Mouse (Mus musculus): ENCODE results near the gene Emb. TPM values are rescaled to one million over a fixed set of nuclear protein-coding genes. Genes with fewer than 3 reads are reported as not detected.

Emb gene
- polyA plus RNA-seq, 1 experiment from 2014 or later, result 22.0 TPM

GRCm38 (mm10) chr13:117195569-117196495, 12.5 kb upstream of the Emb start:
- Histone ChIP-seq H3K36me3 (ENCODE audit: control insufficient read depth, insufficient read depth, low read length) (no peaks in the 10 kb centered on the region), H3K4me2 (no peak overlapping the region), H3K9ac (ENCODE audit: low read depth, low read length) (no peak overlapping the region), H3K4me3 (ENCODE audit: low read depth, low read length) (no peak overlapping the region), H3K27me3 (ENCODE audit: control insufficient read depth, insufficient read depth, low read length) (no peaks in the 10 kb centered on the region), H3K27ac (ENCODE audit: low read depth, low read length) (no peak overlapping the region), H3K9me3 (replicated peaks; ENCODE audit: control insufficient read depth, low read length) (no peaks in the 10 kb centered on the region), H3K4me1 (ENCODE audit: control insufficient read depth, insufficient read depth, low read length) (no peaks in the 10 kb centered on the region)
- WGBS (ENCODE audit: insufficient replicate concordance), result 80% methylated on average over 13 of the region's 13 CpGs
- no peak for ATAC-seq (replicated peaks; ENCODE audit: insufficient number of reproducible peaks, low FRiP score, low TSS enrichment)

GRCm38 (mm10) chr13:117197666-117198065, 10.7 kb upstream of the Emb start:
- no peak overlapping the region for H3K27ac ChIP-seq (ENCODE audit: low read depth, low read length)
- H3K36me3 ChIP-seq (ENCODE audit: control insufficient read depth, insufficient read depth, low read length), result no peaks in the 10 kb centered on the region
- H3K4me3 ChIP-seq (ENCODE audit: low read depth, low read length), result no peak overlapping the region
- ATAC-seq (replicated peaks; ENCODE audit: insufficient number of reproducible peaks, low FRiP score, low TSS enrichment), result no peak
- H3K4me1 ChIP-seq (ENCODE audit: control insufficient read depth, insufficient read depth, low read length), result no peaks in the 10 kb centered on the region
- H3K27me3 ChIP-seq (ENCODE audit: control insufficient read depth, insufficient read depth, low read length), result no peaks in the 10 kb centered on the region
- no peaks in the 10 kb centered on the region for H3K9me3 ChIP-seq (replicated peaks; ENCODE audit: control insufficient read depth, low read length)
- no peak overlapping the region for H3K4me2 ChIP-seq
- WGBS (ENCODE audit: insufficient replicate concordance), result 94% methylated on average over 2 of the region's 2 CpGs
- H3K9ac ChIP-seq (ENCODE audit: low read depth, low read length), result no peak overlapping the region

GRCm38 (mm10) chr13:117198402-117199083, 9.8 kb upstream of the Emb start:
- Histone ChIP-seq H3K9ac (ENCODE audit: low read depth, low read length) (no peak overlapping the region), H3K4me3 (ENCODE audit: low read depth, low read length) (no peak overlapping the region), H3K4me2 (no peak overlapping the region), H3K9me3 (replicated peaks; ENCODE audit: control insufficient read depth, low read length) (no peaks in the 10 kb centered on the region), H3K36me3 (ENCODE audit: control insufficient read depth, insufficient read depth, low read length) (no peaks in the 10 kb centered on the region), H3K27me3 (ENCODE audit: control insufficient read depth, insufficient read depth, low read length) (no peaks in the 10 kb centered on the region), H3K27ac (ENCODE audit: low read depth, low read length) (no peak overlapping the region), H3K4me1 (ENCODE audit: control insufficient read depth, insufficient read depth, low read length) (no peaks in the 10 kb centered on the region)
- no peak for ATAC-seq (replicated peaks; ENCODE audit: insufficient number of reproducible peaks, low FRiP score, low TSS enrichment)
- 84% methylated on average over 7 of the region's 7 CpGs for WGBS (ENCODE audit: insufficient replicate concordance)

- H3K9me3 ChIP-seq (replicated peaks; ENCODE audit: control insufficient read depth, low read length), result no peaks in the 10 kb centered on the region
- H3K9ac ChIP-seq (ENCODE audit: low read depth, low read length), result no peak overlapping the region
- no peak overlapping the region for H3K4me3 ChIP-seq (ENCODE audit: low read depth, low read length)
- no peaks in the 10 kb centered on the region for H3K27me3 ChIP-seq (ENCODE audit: control insufficient read depth, insufficient read depth, low read length)
- WGBS (ENCODE audit: insufficient replicate concordance), result 37% methylated on average over 21 of the region's 22 CpGs
- no peaks in the 10 kb centered on the region for H3K36me3 ChIP-seq (ENCODE audit: control insufficient read depth, insufficient read depth, low read length)
- no peaks in the 10 kb centered on the region for H3K4me1 ChIP-seq (ENCODE audit: control insufficient read depth, insufficient read depth, low read length)
- H3K4me2 ChIP-seq, result peak overlapping the region; percentile 38; the same call in 1 of the 2 replicates
- 0 out of 2 replicates have a peak, but pooled peaks have one; percentile 42 for ATAC-seq (replicated peaks; ENCODE audit: insufficient number of reproducible peaks, low FRiP score, low TSS enrichment)
- no peak overlapping the region for H3K27ac ChIP-seq (ENCODE audit: low read depth, low read length)
These were observed 5.4 kb upstream of the Emb start for GRCm38 (mm10) chr13:117202755-117203471.

GRCm38 (mm10) chr13:117204685-117205084, 3.7 kb upstream of the Emb start:
- Histone ChIP-seq H3K36me3 (ENCODE audit: control insufficient read depth, insufficient read depth, low read length) (no peaks in the 10 kb centered on the region), H3K4me1 (ENCODE audit: control insufficient read depth, insufficient read depth, low read length) (no peaks in the 10 kb centered on the region), H3K9ac (ENCODE audit: low read depth, low read length) (no peak overlapping the region), H3K27me3 (ENCODE audit: control insufficient read depth, insufficient read depth, low read length) (no peaks in the 10 kb centered on the region), H3K4me3 (ENCODE audit: low read depth, low read length) (no peak overlapping the region), H3K27ac (ENCODE audit: low read depth, low read length) (no peak overlapping the region), H3K9me3 (replicated peaks; ENCODE audit: control insufficient read depth, low read length) (no peaks in the 10 kb centered on the region), H3K4me2 (no peak overlapping the region)
- WGBS (ENCODE audit: insufficient replicate concordance), result 89% methylated on average over 7 of the region's 7 CpGs
- ATAC-seq (replicated peaks; ENCODE audit: insufficient number of reproducible peaks, low FRiP score, low TSS enrichment), result no peak

- H3K4me2 ChIP-seq, result no peak overlapping the region
- no peak overlapping the region for H3K9ac ChIP-seq (ENCODE audit: low read depth, low read length)
- no peaks in the 10 kb centered on the region for H3K4me1 ChIP-seq (ENCODE audit: control insufficient read depth, insufficient read depth, low read length)
- H3K27ac ChIP-seq (ENCODE audit: low read depth, low read length), result no peak overlapping the region
- no peaks in the 10 kb centered on the region for H3K27me3 ChIP-seq (ENCODE audit: control insufficient read depth, insufficient read depth, low read length)
- no peak for ATAC-seq (replicated peaks; ENCODE audit: insufficient number of reproducible peaks, low FRiP score, low TSS enrichment)
- WGBS (ENCODE audit: insufficient replicate concordance), result 87% methylated on average over 8 of the region's 8 CpGs
- no peaks in the 10 kb centered on the region for H3K9me3 ChIP-seq (replicated peaks; ENCODE audit: control insufficient read depth, low read length)
- no peaks in the 10 kb centered on the region for H3K36me3 ChIP-seq (ENCODE audit: control insufficient read depth, insufficient read depth, low read length)
- no peak overlapping the region for H3K4me3 ChIP-seq (ENCODE audit: low read depth, low read length)
These were observed 2.3 kb upstream of the Emb start for GRCm38 (mm10) chr13:117206066-117206465.

- no peak overlapping the region for H3K27ac ChIP-seq (ENCODE audit: low read depth, low read length)
- no peak for ATAC-seq (replicated peaks; ENCODE audit: insufficient number of reproducible peaks, low FRiP score, low TSS enrichment)
These were observed 3.1 kb downstream of the Emb start for GRCm38 (mm10) chr13:117211386-117211875.

GRCm38 (mm10) chr13:117215481-117215880, 7.1 kb downstream of the Emb start:
- Histone ChIP-seq H3K4me1 (ENCODE audit: control insufficient read depth, insufficient read depth, low read length) (no peaks in the 10 kb centered on the region), H3K27me3 (ENCODE audit: control insufficient read depth, insufficient read depth, low read length) (no peaks in the 10 kb centered on the region), H3K27ac (ENCODE audit: low read depth, low read length) (no peak overlapping the region), H3K4me2 (no peak overlapping the region), H3K4me3 (ENCODE audit: low read depth, low read length) (no peak overlapping the region), H3K36me3 (ENCODE audit: control insufficient read depth, insufficient read depth, low read length) (no peaks in the 10 kb centered on the region), H3K9ac (ENCODE audit: low read depth, low read length) (no peak overlapping the region), H3K9me3 (replicated peaks; ENCODE audit: control insufficient read depth, low read length) (no peaks in the 10 kb centered on the region)
- 11% methylated on average over 10 of the region's 10 CpGs for WGBS (ENCODE audit: insufficient replicate concordance)
- no peak for ATAC-seq (replicated peaks; ENCODE audit: insufficient number of reproducible peaks, low FRiP score, low TSS enrichment)

More at GRCm38 (mm10) chr13:117211386-117211875, 3.1 kb downstream of the Emb start:
- H3K9me3 ChIP-seq (replicated peaks; ENCODE audit: control insufficient read depth, low read length), result no peaks in the 10 kb centered on the region
- H3K4me2 ChIP-seq, result no peak overlapping the region
- no peak overlapping the region for H3K9ac ChIP-seq (ENCODE audit: low read depth, low read length)
- no peak overlapping the region for H3K4me3 ChIP-seq (ENCODE audit: low read depth, low read length)
- H3K4me1 ChIP-seq (ENCODE audit: control insufficient read depth, insufficient read depth, low read length), result no peaks in the 10 kb centered on the region
- 63% methylated on average over 11 of the region's 11 CpGs for WGBS (ENCODE audit: insufficient replicate concordance)
- H3K36me3 ChIP-seq (ENCODE audit: control insufficient read depth, insufficient read depth, low read length), result no peaks in the 10 kb centered on the region
- no peaks in the 10 kb centered on the region for H3K27me3 ChIP-seq (ENCODE audit: control insufficient read depth, insufficient read depth, low read length)
